Mouse (Mus musculus) common myeloid progenitor, adult 5-6 weeks (primary cell): ENCODE data around the gene Akap13. TPM values are rescaled to one million over a fixed set of nuclear protein-coding genes. Genes with fewer than 3 reads are reported as not detected.
"Not testable (repeated sequence)": the region's sequence is repeated elsewhere in the genome, so short reads cannot be mapped to it uniquely, and the experiment has no call there.

ENCODE experiments used
- ATAC-seq: replicated peaks from 2 replicates; pipeline ENCODE4 v1.8.0; 2016; ENCODE audit warnings: low read depth, mild to moderate bottlenecking, moderate TSS enrichment, inconsistent platforms; ENCODE audit not compliant: poor library complexity, severe bottlenecking
- total RNA-seq: library from RNA; stranded (forward); fragments of 200-1000, 187-1606 nt; gene quantifications from 2 replicates; pipeline ENCODE4 v1.2.3, GENCODE M21; 2017

Gene Akap13
- total RNA-seq, 1 experiment from 2014 or later: 275 TPM

GRCm38 (mm10) chr7:75733166-75733565 is 277.8 kb downstream of the Akap13 start:
- ATAC-seq: no peak

GRCm38 (mm10) chr7:75739075-75739725 is 283.9 kb downstream of the Akap13 start:
- ATAC-seq: peak; percentile 93

GRCm38 (mm10) chr7:75744528-75744927 is 289.2 kb downstream of the Akap13 start:
- ATAC-seq: no peak

GRCm38 (mm10) chr7:75744978-75745638 is 289.8 kb downstream of the Akap13 start:
- no peak for ATAC-seq

- not testable (repeated sequence) for ATAC-seq
These were observed 290.6 kb downstream of the Akap13 start for GRCm38 (mm10) chr7:75745969-75746368.

GRCm38 (mm10) chr7:75750581-75750980 is 295.2 kb downstream of the Akap13 start:
- ATAC-seq: no peak

GRCm38 (mm10) chr7:75751161-75751803 is 295.9 kb downstream of the Akap13 start:
- ATAC-seq: no peak

GRCm38 (mm10) chr7:75752442-75753191 is 297.3 kb downstream of the Akap13 start:
- ATAC-seq: no peak

- no peak for ATAC-seq
These were observed 298.0 kb downstream of the Akap13 start for GRCm38 (mm10) chr7:75753192-75753783.

- 0 out of 2 replicates have a peak, but pooled peaks have one; percentile 2 for ATAC-seq
These were observed 299.5 kb downstream of the Akap13 start for GRCm38 (mm10) chr7:75754587-75755499.

- 0 out of 2 replicates have a peak, but pooled peaks have one; percentile 6 for ATAC-seq
These were observed 300.6 kb downstream of the Akap13 start for GRCm38 (mm10) chr7:75755861-75756449.

- no peak for ATAC-seq
These were observed 304.7 kb downstream of the Akap13 start for GRCm38 (mm10) chr7:75759992-75760514.

GRCm38 (mm10) chr7:75760661-75761319 is 305.5 kb downstream of the Akap13 start:
- ATAC-seq: peak; percentile 83

GRCm38 (mm10) chr7:75762225-75762624 is 306.9 kb downstream of the Akap13 start:
- not testable (repeated sequence) for ATAC-seq

- 0 out of 2 replicates have a peak, but pooled peaks have one; percentile 27 for ATAC-seq
These were observed 311.9 kb downstream of the Akap13 start for GRCm38 (mm10) chr7:75767080-75767769.

GRCm38 (mm10) chr7:75768169-75768568 is 312.8 kb downstream of the Akap13 start:
- no peak for ATAC-seq

- ATAC-seq: no peak
These were observed 314.6 kb downstream of the Akap13 start for GRCm38 (mm10) chr7:75769909-75770308.
